Mouse (Mus musculus) embryonic facial prominence, embryonic 15.5 days (tissue): Measurements from ENCODE around the gene Vmn2r85. TPM values are rescaled to one million over a fixed set of nuclear protein-coding genes. Genes with fewer than 3 reads are reported as not detected.
"Not testable (repeated sequence)": the region's sequence is repeated elsewhere in the genome, so short reads cannot be mapped to it uniquely, and the experiment has no call there.

Experiments used
- ATAC-seq: fragments of 200-750 bp; cut with Nextera tagmentation; 2 replicates; pipeline ENCODE4 v1.8.0; 2017; ENCODE audit warnings: low read depth, moderate TSS enrichment; ENCODE audit not compliant: insufficient number of reproducible peaks, low FRiP score, low TSS enrichment
- H3K27ac ChIP-seq: fragments of 300-500 bp; sonication (generic); replicated peaks from 2 replicates; pipeline ENCODE4 v1.5.1; 2015; ENCODE audit warnings: mild to moderate bottlenecking, inconsistent platforms
- H3K27me3 ChIP-seq: fragments of 300-500 bp; sonication (generic); 2 replicates; pipeline ENCODE4 v1.6.1; 2015; ENCODE audit warnings: inconsistent platforms
- H3K36me3 ChIP-seq: fragments of 300-500 bp; sonication (generic); 2 replicates; pipeline ENCODE4 v1.6.1; 2015; ENCODE audit warnings: mild to moderate bottlenecking, inconsistent platforms
- H3K4me1 ChIP-seq: fragments of 300-500 bp; sonication (generic); 2 replicates; pipeline ENCODE4 v1.6.1; 2015; ENCODE audit warnings: inconsistent platforms
- H3K4me2 ChIP-seq: fragments of 300-500 bp; sonication (generic); replicated peaks from 2 replicates; pipeline ENCODE4 v1.6.1; 2015; ENCODE audit warnings: mild to moderate bottlenecking, inconsistent platforms
- H3K4me3 ChIP-seq: fragments of 300-500 bp; sonication (generic); replicated peaks from 2 replicates; pipeline ENCODE4 v1.5.1; 2015; ENCODE audit warnings: mild to moderate bottlenecking, inconsistent platforms
- H3K9ac ChIP-seq: fragments of 300-500 bp; sonication (generic); 2 replicates; pipeline ENCODE4 v1.6.1; 2015; ENCODE audit warnings: inconsistent platforms
- H3K9me3 ChIP-seq: fragments of 300-500 bp; sonication (generic); replicated peaks from 2 replicates; pipeline ENCODE4 v1.6.1; 2016; ENCODE audit warnings: inconsistent platforms
- WGBS: fragments of 180-500 bp; shearing (Covaris S2); methylation state at CpG from one replicate; pipeline ENCODE4 v1.1.7; 2015; 5-methylcytosine and 5-hydroxymethylcytosine counted together
- polyA plus RNA-seq: library from polyadenylated mRNA; unstranded; fragments of >200 nt; fragmentation: Nextera tagmentation; extraction: Ambion mirVana; gene quantifications from 2 replicates; pipeline ENCODE4 v1.2.1, GENCODE M21; 2015

The Vmn2r85 gene
- polyA plus RNA-seq, result not detected in 2 replicates

GRCm38 (mm10) chr10:130429603-130430002 is at the start of gene Vmn2r85:
Gene Vmn2r85, minus strand, starts transcription at chr10:130429703.
- H3K4me3 ChIP-seq, H3K4me2 ChIP-seq, H3K27me3 ChIP-seq, H3K4me1 ChIP-seq, H3K27ac ChIP-seq, H3K9me3 ChIP-seq, ATAC-seq, H3K9ac ChIP-seq, H3K36me3 ChIP-seq: not testable (repeated sequence)

- Histone ChIP-seq H3K9me3 (no peaks in the 10 kb centered on the region), H3K4me1 (no peaks in the 10 kb centered on the region), H3K4me3 (peak overlapping the region; percentile 49), H3K27ac (no peak overlapping the region), H3K4me2 (peak overlapping the region; percentile 90), H3K9ac (peak overlapping the region; percentile 28; the same call in 1 of the 2 replicates), H3K27me3 (no peaks in the 10 kb centered on the region), H3K36me3 (no peaks in the 10 kb centered on the region)
- 3% methylated on average over 36 of the region's 36 CpGs for WGBS
- ATAC-seq, result peak; percentile 79
Measured at GRCm38 (mm10) chr10:130470311-130470760, 40.8 kb upstream of the Vmn2r85 start.

- not testable (repeated sequence) for H3K9me3 ChIP-seq, H3K9ac ChIP-seq, H3K36me3 ChIP-seq, H3K4me1 ChIP-seq, H3K4me3 ChIP-seq, H3K27ac ChIP-seq, H3K27me3 ChIP-seq, ATAC-seq, H3K4me2 ChIP-seq
- 85% methylated on average over 1 of the region's 1 CpGs for WGBS
Measured at GRCm38 (mm10) chr10:130455950-130456349, 26.4 kb upstream of the Vmn2r85 start, which contains the start of gene Vmn2r86. Gene Vmn2r86, minus strand, starts transcription at chr10:130456050.

- Histone ChIP-seq H3K27me3 (no peaks in the 10 kb centered on the region), H3K9ac (no peak overlapping the region), H3K4me1 (no peaks in the 10 kb centered on the region), H3K27ac (no peak overlapping the region), H3K9me3 (no peaks in the 10 kb centered on the region), H3K4me3 (no peak overlapping the region), H3K4me2 (no peak overlapping the region), H3K36me3 (no peaks in the 10 kb centered on the region)
- no peak for ATAC-seq
- 86% methylated on average over 21 of the region's 21 CpGs for WGBS
Measured at GRCm38 (mm10) chr10:130444776-130445175, 15.3 kb upstream of the Vmn2r85 start.

GRCm38 (mm10) chr10:130434185-130434898 is 4.8 kb upstream of the Vmn2r85 start:
- H3K4me3 ChIP-seq, H3K27me3 ChIP-seq, H3K9ac ChIP-seq: not testable (repeated sequence)

GRCm38 (mm10) chr10:130422368-130422767 is 7.1 kb downstream of the Vmn2r85 start:
- not testable (repeated sequence) for H3K9me3 ChIP-seq, H3K27me3 ChIP-seq, ATAC-seq, H3K9ac ChIP-seq, H3K36me3 ChIP-seq, H3K4me2 ChIP-seq, H3K4me3 ChIP-seq, H3K4me1 ChIP-seq, H3K27ac ChIP-seq
- 64% methylated on average over 2 of the region's 2 CpGs for WGBS

More at GRCm38 (mm10) chr10:130434185-130434898, 4.8 kb upstream of the Vmn2r85 start:
- not testable (repeated sequence) for H3K4me1 ChIP-seq, H3K27ac ChIP-seq, H3K36me3 ChIP-seq, H3K4me2 ChIP-seq, ATAC-seq, H3K9me3 ChIP-seq
- WGBS, result 76% methylated on average over 11 of the region's 11 CpGs

- no peak overlapping the region for H3K4me2 ChIP-seq
- H3K4me1 ChIP-seq, result no peaks in the 10 kb centered on the region
- no peak overlapping the region for H3K4me3 ChIP-seq
- H3K9me3 ChIP-seq, result no peaks in the 10 kb centered on the region
- ATAC-seq, result no peak
- H3K27me3 ChIP-seq, result no peaks in the 10 kb centered on the region
- H3K9ac ChIP-seq, result no peak overlapping the region
- no peak overlapping the region for H3K27ac ChIP-seq
- WGBS, result 74% methylated on average over 3 of the region's 3 CpGs
- H3K36me3 ChIP-seq, result no peaks in the 10 kb centered on the region
Measured at GRCm38 (mm10) chr10:130420401-130420800, 9.1 kb downstream of the Vmn2r85 start.

- H3K27me3 ChIP-seq, H3K4me3 ChIP-seq, H3K4me2 ChIP-seq, ATAC-seq, H3K4me1 ChIP-seq, H3K27ac ChIP-seq, H3K9me3 ChIP-seq, H3K9ac ChIP-seq, H3K36me3 ChIP-seq: not testable (repeated sequence)
- WGBS, result 47% methylated on average over 2 of the region's 2 CpGs
Measured at GRCm38 (mm10) chr10:130419954-130420353, 9.5 kb downstream of the Vmn2r85 start.

GRCm38 (mm10) chr10:130416352-130416751 is 13.2 kb downstream of the Vmn2r85 start:
- H3K4me1 ChIP-seq, H3K36me3 ChIP-seq, H3K4me2 ChIP-seq, H3K9me3 ChIP-seq, H3K9ac ChIP-seq, H3K4me3 ChIP-seq, H3K27ac ChIP-seq, H3K27me3 ChIP-seq, ATAC-seq: not testable (repeated sequence)

- not testable (repeated sequence) for H3K4me3 ChIP-seq, H3K36me3 ChIP-seq, H3K9me3 ChIP-seq, H3K27ac ChIP-seq, H3K4me1 ChIP-seq, H3K9ac ChIP-seq, H3K4me2 ChIP-seq, H3K27me3 ChIP-seq
- 82% methylated on average over 30 of the region's 35 CpGs for WGBS
- ATAC-seq, result peak; percentile 43; the same call in 1 of the 2 replicates
Measured at GRCm38 (mm10) chr10:130412167-130412698, 17.3 kb downstream of the Vmn2r85 start.

- H3K4me1 ChIP-seq, result no peaks in the 10 kb centered on the region
- H3K4me2 ChIP-seq, result no peak within 1 kb of the TSS
- no peak within 1 kb of the TSS for H3K9ac ChIP-seq
- H3K4me3 ChIP-seq, result no peak within 1 kb of the TSS
- no peaks in the 10 kb centered on the region for H3K27me3 ChIP-seq
- no peak for ATAC-seq
- H3K27ac ChIP-seq, result no peak within 1 kb of the TSS
- H3K9me3 ChIP-seq, result no peaks in the 10 kb centered on the region
- H3K36me3 ChIP-seq, result no peaks in the 10 kb centered on the region
Measured at GRCm38 (mm10) chr10:130394232-130394631, 35.3 kb downstream of the Vmn2r85 start, which contains the start of gene Vmn2r84. Gene Vmn2r84, minus strand, starts transcription at chr10:130394332.

- no peak overlapping the region for H3K27ac ChIP-seq
- H3K9me3 ChIP-seq, result no peaks in the 10 kb centered on the region
- no peaks in the 10 kb centered on the region for H3K27me3 ChIP-seq
- H3K4me2 ChIP-seq, result no peak overlapping the region
- ATAC-seq, result no peak
- 69% methylated on average over 2 of the region's 2 CpGs for WGBS
- H3K4me3 ChIP-seq, result no peak overlapping the region
- H3K36me3 ChIP-seq, result no peaks in the 10 kb centered on the region
- no peaks in the 10 kb centered on the region for H3K4me1 ChIP-seq
- no peak overlapping the region for H3K9ac ChIP-seq
Measured at GRCm38 (mm10) chr10:130375145-130375544, 54.4 kb downstream of the Vmn2r85 start.
